Mouse (Mus musculus) bone marrow macrophage, adult 2 months (primary cell): ENCODE results near the gene Fem1b.

ENCODE experiments used
- CTCF ChIP-seq: IDR thresholded peaks from 2 replicates; pipeline ENCODE4 v1.5.1; 2012; ENCODE audit warnings: low read depth, mild to moderate bottlenecking, low read length, moderate library complexity
- POLR2A ChIP-seq: IDR thresholded peaks from 2 replicates; pipeline ENCODE4 v1.6.1; 2012; ENCODE audit warnings: mild to moderate bottlenecking, low read depth, low read length, borderline replicate concordance

- TF ChIP-seq CTCF = no peak
- no peak for TF ChIP-seq POLR2A
These were observed 14.7 kb upstream of the Fem1b start for GRCm38 (mm10) chr9:62826456-62826855.
